In genomic region chr5:26945169-26945920, GRCm38 (mm10) we compare ENCODE assay signal across 12 mouse cellular contexts.
DNase-seq lines count a peak whose midpoint lies in the region; ATAC-seq and TF ChIP-seq lines count a peak whose summit lies in the region.
"Had no signal": no experiment of that assay in that cellular context is flagged by ENCODE, and none has a peak within 500 bp of the region (broad histone marks: within the 10 kb centered on the region; RNA-seq: fewer than 3 reads in every experiment).

No protein-coding gene starts in this region.

- no peaks in the 10 kb centered on the region for H3K36me3 ChIP-seq in liver, postnatal 0 days (replicated peaks; ENCODE audit: insufficient read depth, low read length)
- H3K36me3 ChIP-seq: G1E had no signal

- no peak overlapping the region for H3K9ac ChIP-seq in liver, postnatal 0 days (replicated peaks)

- no peak for DNase-seq in cerebellum, adult 8-10 months
- DNase-seq in brain, adult 2 months (ENCODE audit: low read depth, low spot score), result peak; percentile 91
- DNase-seq in frontal cortex, postnatal 25 days (ENCODE audit: low spot score in 2 of 2), result peak; percentile 6 to 20
- DNase-seq in left cerebral cortex, postnatal 25 days (ENCODE audit: low spot score in 2 of 2), result peak; percentile 30 to 87
- no peak for DNase-seq in liver, postnatal 0 days
- DNase-seq in ovary, postnatal 10 days (ENCODE audit: low spot score), result no peak
- DNase-seq: adrenal gland, adult 2 months; kidney, postnatal 14 days; thymus, postnatal 4 days had no signal

- no peaks in the 10 kb centered on the region for H3K4me1 ChIP-seq in liver, postnatal 0 days (ENCODE audit: insufficient read depth)

- H3K9me3 ChIP-seq in liver, postnatal 0 days (ENCODE audit: low read length), result no peaks in the 10 kb centered on the region

- no peak for TF ChIP-seq CTCF in liver, postnatal 0 days (IDR thresholded peaks at IDR 0.05; ENCODE audit: low read depth)

- TF ChIP-seq EP300 in liver, postnatal 0 days (IDR thresholded peaks at IDR 0.05; ENCODE audit: low read depth), result no peak

- peak; percentile 72; the same call in 1 of the 2 replicates for ATAC-seq in cerebellum, adult (ENCODE audit: insufficient number of reproducible peaks, low FRiP score, low TSS enrichment)
- no peak for ATAC-seq in liver, postnatal 0 days
- ATAC-seq in CD4-positive, CD25-positive, alpha-beta regulatory T cell, adult 4 months, result no peak

- H3K27ac ChIP-seq in liver, postnatal 0 days (ENCODE audit: low read depth), result no peak overlapping the region

- intact Hi-C loops in left cerebral cortex, postnatal 25 days (cut with DNase I), result no loop called here

- H3K27me3 ChIP-seq in liver, postnatal 0 days (ENCODE audit: insufficient read depth, low read length), result no peaks in the 10 kb centered on the region

- WGBS in liver, postnatal 0 days (ENCODE audit: insufficient replicate concordance), result 54% methylated on average over 4 of the region's 4 CpGs

- no peak overlapping the region for H3K4me2 ChIP-seq in liver, postnatal 0 days (ENCODE audit: low read depth, low read length)

- no peak overlapping the region for H3K4me3 ChIP-seq in liver, postnatal 0 days (ENCODE audit: low read depth, low read length)

Comparison
In these comparisons a context has a peak if more than half of its experiments do, and no peak if none do; other contexts are left out.
1. DNase-seq: peak in brain, adult 2 months (single experiment), frontal cortex, postnatal 25 days (2 of 2) and left cerebral cortex, postnatal 25 days (2 of 2); none in cerebellum, adult 8-10 months (single experiment), liver, postnatal 0 days (single experiment) and ovary, postnatal 10 days (single experiment).